18 mouse cellular contexts compared by ENCODE assay signal in the genomic region with DNA sequence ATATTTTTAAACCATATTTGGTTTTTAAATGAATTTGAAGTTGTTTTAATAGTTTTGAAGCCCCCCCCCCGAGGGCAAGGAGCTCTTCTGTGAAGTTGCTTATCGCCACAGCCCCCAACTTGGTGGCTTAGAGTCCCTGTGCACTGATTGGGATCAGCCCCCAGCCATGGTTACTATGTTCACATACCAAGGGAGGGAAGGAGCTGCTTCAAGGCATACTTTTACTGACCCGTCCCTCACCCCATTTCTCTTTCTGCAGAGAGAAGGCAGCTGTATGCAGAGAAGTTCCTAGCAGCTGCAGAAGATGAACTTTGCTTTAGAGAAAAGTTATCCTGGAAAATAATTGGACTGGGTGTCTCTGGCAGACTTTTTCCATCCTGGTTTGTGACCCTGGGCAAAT.
DNase-seq lines count a peak whose midpoint lies in the region; ATAC-seq and TF ChIP-seq lines count a peak whose summit lies in the region.
"Had no signal": no experiment of that assay in that cellular context is flagged by ENCODE, and none has a peak within 500 bp of the region (broad histone marks: within the 10 kb centered on the region; RNA-seq: fewer than 3 reads in every experiment).

No protein-coding gene starts in this region.

- no peak overlapping the region for H3K4me2 ChIP-seq in lung, postnatal 0 days (replicated peaks; ENCODE audit: low read depth, low read length)
- no peak overlapping the region for H3K4me2 ChIP-seq in forebrain, embryonic 15.5 days (replicated peaks)
- H3K4me2 ChIP-seq: embryonic facial prominence, embryonic 13.5 days; forebrain, embryonic 13.5 days; hindbrain, embryonic 14.5 days; intestine, embryonic 15.5 days; midbrain, embryonic 13.5 days had no signal

- H3K4me1 ChIP-seq in lung, postnatal 0 days (ENCODE audit: insufficient read depth, low read depth, low read length): no peaks in the 10 kb centered on the region
- H3K4me1 ChIP-seq in lung, adult 2 months (ENCODE audit: control insufficient read depth, insufficient read depth, low read length): no peaks in the 10 kb centered on the region
- no peaks in the 10 kb centered on the region for H3K4me1 ChIP-seq in forebrain, embryonic 15.5 days
- H3K4me1 ChIP-seq: forebrain, embryonic 13.5 days; intestine, embryonic 15.5 days; midbrain, embryonic 13.5 days had no signal

- no peaks in the 10 kb centered on the region for H3K27me3 ChIP-seq in lung, postnatal 0 days (replicated peaks; ENCODE audit: insufficient read depth, low read length)
- H3K27me3 ChIP-seq in forebrain, embryonic 15.5 days: no peaks in the 10 kb centered on the region
- H3K27me3 ChIP-seq: embryonic facial prominence, embryonic 13.5 days; forebrain, embryonic 13.5 days; intestine, embryonic 15.5 days; midbrain, embryonic 13.5 days had no signal

- no peaks in the 10 kb centered on the region for H3K36me3 ChIP-seq in lung, postnatal 0 days (ENCODE audit: insufficient read depth, low read length)
- no peaks in the 10 kb centered on the region for H3K36me3 ChIP-seq in forebrain, embryonic 15.5 days
- H3K36me3 ChIP-seq: embryonic facial prominence, embryonic 13.5 days; intestine, embryonic 15.5 days; midbrain, embryonic 13.5 days had no signal

- H3K4me3 ChIP-seq in lung, postnatal 0 days (ENCODE audit: low read depth, low read length): no peak overlapping the region
- H3K4me3 ChIP-seq in lung, adult 2 months (replicated peaks; ENCODE audit: extremely low read depth, low read depth, low read length): no peak overlapping the region
- H3K4me3 ChIP-seq in forebrain, embryonic 15.5 days: no peak overlapping the region
- H3K4me3 ChIP-seq: embryonic facial prominence, embryonic 13.5 days; forebrain, embryonic 13.5 days; gastrocnemius, adult 2 months; intestine, embryonic 15.5 days; layer of hippocampus, adult 2 months; midbrain, embryonic 13.5 days had no signal

- H3K27ac ChIP-seq in lung, postnatal 0 days (ENCODE audit: low read length): no peak overlapping the region
- no peak overlapping the region for H3K27ac ChIP-seq in forebrain, embryonic 15.5 days (replicated peaks)
- H3K27ac ChIP-seq: embryonic facial prominence, embryonic 13.5 days; forebrain, embryonic 13.5 days; gastrocnemius, adult 2 months; hindbrain, embryonic 14.5 days; intestine, embryonic 15.5 days; layer of hippocampus, adult 2 months; midbrain, embryonic 13.5 days had no signal

- peak; percentile 66 for ATAC-seq in lung, postnatal 0 days
- no peak for ATAC-seq in forebrain, embryonic 15.5 days (replicated peaks)
- ATAC-seq: forebrain, embryonic 13.5 days; intestine, embryonic 15.5 days; midbrain, embryonic 13.5 days had no signal

- 22% methylated on average over 3 of the region's 3 CpGs for WGBS in lung, postnatal 0 days
- WGBS in lung, adult 2 months: 23% methylated on average over 3 of the region's 3 CpGs
- 60% methylated on average over 3 of the region's 3 CpGs for WGBS in forebrain, embryonic 15.5 days

- TF ChIP-seq POLR2A in lung, adult 2 months (IDR thresholded peaks at IDR 0.05; ENCODE audit: borderline replicate concordance, extremely low read depth, low read depth, low read length): no peak

- no peaks in the 10 kb centered on the region for H3K9me3 ChIP-seq in lung, postnatal 0 days (ENCODE audit: low read length)
- H3K9me3 ChIP-seq in forebrain, embryonic 15.5 days: no peaks in the 10 kb centered on the region
- H3K9me3 ChIP-seq: embryonic facial prominence, embryonic 13.5 days; forebrain, embryonic 13.5 days; intestine, embryonic 15.5 days; midbrain, embryonic 13.5 days had no signal

- peak; percentile 6 for DNase-seq in kidney, adult 9 months
- no peak for DNase-seq in kidney, postnatal 25 days
- DNase-seq in lung, postnatal 0 days (ENCODE audit: low spot score): peak; percentile 67
- DNase-seq in lung, adult 2 months: no peak
- DNase-seq in kidney, postnatal 4 days: peak; percentile 47 to 64
- DNase-seq in thymus, postnatal 36 days: no peak
- DNase-seq: adrenal gland, adult 8-10 months; cerebellum, adult 11-12 months; cerebellum, postnatal 10 days; gastrocnemius, adult 2 months; heart, postnatal 4 days had no signal

- H3K9ac ChIP-seq in lung, postnatal 0 days (replicated peaks; ENCODE audit: low read depth): no peak overlapping the region
- H3K9ac ChIP-seq in forebrain, embryonic 15.5 days (replicated peaks): no peak overlapping the region
- H3K9ac ChIP-seq: embryonic facial prominence, embryonic 13.5 days; forebrain, embryonic 13.5 days; hindbrain, embryonic 14.5 days; intestine, embryonic 15.5 days; midbrain, embryonic 13.5 days had no signal

- no peak for TF ChIP-seq EP300 in lung, postnatal 0 days (IDR thresholded peaks at IDR 0.05)

- TF ChIP-seq CTCF in lung, postnatal 0 days (IDR thresholded peaks at IDR 0.05): no peak
- no peak for TF ChIP-seq CTCF in lung, adult 2 months (IDR thresholded peaks at IDR 0.05; ENCODE audit: insufficient read depth, low read length)

Comparison
In these comparisons a context has a peak if more than half of its experiments do, and no peak if none do; other contexts are left out.
1. DNase-seq: peak in kidney, adult 9 months (single experiment), lung, postnatal 0 days (single experiment) and kidney, postnatal 4 days (2 of 2); none in kidney, postnatal 25 days (0 of 2), lung, adult 2 months (single experiment) and thymus, postnatal 36 days (0 of 2).